Mouse (Mus musculus): Measurements from ENCODE around the gene Syce3.

DNA sequence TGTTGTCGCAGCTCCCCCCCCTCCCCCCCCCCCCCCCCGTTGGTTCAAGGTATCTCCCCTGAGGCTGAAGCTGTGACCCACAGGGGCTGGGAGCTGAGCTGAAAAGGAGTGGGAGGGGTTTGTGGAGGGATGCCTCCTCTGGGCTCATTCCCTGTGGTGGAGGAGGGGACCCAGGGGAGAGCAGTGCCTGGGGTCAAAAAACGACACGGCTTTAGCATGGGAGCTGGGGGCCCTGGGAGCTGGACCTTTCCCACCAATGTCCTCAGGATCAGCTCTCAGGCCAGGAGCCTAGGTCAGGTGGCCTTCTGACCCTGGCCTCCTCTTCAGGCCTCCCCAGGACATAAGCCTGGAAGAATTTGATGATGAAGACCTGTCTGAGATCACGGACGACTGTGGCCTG lies 44.6 kb upstream of the Syce3 start:
- TF ChIP-seq CTCF (IDR thresholded peaks at IDR 0.05; ENCODE audit: extremely low read depth, insufficient read length, insufficient replicate concordance, low read depth, low read length) (no peak), POLR2A (IDR thresholded peaks at IDR 0.05; ENCODE audit: low read depth, low read length) (no peak)
